Mouse (Mus musculus): ENCODE results near the gene Cyp4f16.
"Not testable (repeated sequence)": the region's sequence is repeated elsewhere in the genome, so short reads cannot be mapped to it uniquely, and the experiment has no call there.

DNA sequence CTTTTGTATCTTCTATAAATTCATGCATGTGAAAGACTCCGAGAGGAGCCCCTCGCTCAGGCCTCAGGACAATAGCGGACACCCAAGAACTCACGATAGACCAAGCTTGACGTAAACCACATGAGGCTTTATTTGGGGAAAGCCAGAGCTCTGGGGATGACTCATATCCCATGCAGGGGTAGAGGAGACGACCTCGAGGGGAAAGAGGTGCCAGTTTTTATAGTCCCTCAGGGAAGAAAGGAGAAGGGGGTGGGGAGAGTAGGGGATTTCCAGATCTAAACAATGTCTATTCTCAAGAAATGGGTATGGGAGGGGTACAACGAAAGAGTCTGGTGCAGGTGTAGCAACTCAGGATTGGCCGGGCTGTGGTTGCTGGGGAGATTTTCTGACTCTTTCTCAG, 18.0 kb downstream of the Cyp4f16 start:
- not testable (repeated sequence) for TF ChIP-seq CTCF (IDR thresholded peaks at IDR 0.05; ENCODE audit: control insufficient read depth, insufficient read depth, insufficient read length); MYOD1 (IDR thresholded peaks at IDR 0.05; ENCODE audit: control insufficient read depth, insufficient read length, low read depth); USF1 (IDR thresholded peaks at IDR 0.05; ENCODE audit: low read depth); FOSL1 (IDR thresholded peaks at IDR 0.05; ENCODE audit: insufficient read depth, low read length, poor library complexity, severe bottlenecking); CEBPB (IDR thresholded peaks at IDR 0.05; ENCODE audit: low read depth); MAX (IDR thresholded peaks at IDR 0.05)

Data from C2C12 (cell line).